Mouse (Mus musculus): ENCODE measurements around the gene Crtac1. TPM values are rescaled to one million over a fixed set of nuclear protein-coding genes. Genes with fewer than 3 reads are reported as not detected.

The Crtac1 gene
- total and polyA plus RNA-seq, 2 experiments from 2014 or later, result 31.3 to 53.1 TPM

GRCm38 (mm10) chr19:42442246-42443197 is 10.9 kb upstream of the Crtac1 start:
- Histone ChIP-seq H3K4me3 (ENCODE audit: low read length) (no peak overlapping the region), H3K27me3 (ENCODE audit: insufficient read depth, low read length) (no peaks in the 10 kb centered on the region), H3K27ac (no peak overlapping the region), H3K9ac (replicated peaks; ENCODE audit: low read length) (no peak overlapping the region), H3K9me3 (ENCODE audit: low read length) (no peaks in the 10 kb centered on the region), H3K36me3 (ENCODE audit: insufficient read depth, low read length) (no peaks in the 10 kb centered on the region), H3K4me1 (ENCODE audit: insufficient read depth, low read length) (no peaks in the 10 kb centered on the region), H3K4me2 (ENCODE audit: low read depth, low read length) (no peak overlapping the region)
- 58% methylated on average over 8 of the region's 8 CpGs for WGBS
- ATAC-seq (no peak), DNase-seq (ENCODE audit: low spot score) (no peak)
- no peak for TF ChIP-seq CTCF (IDR thresholded peaks at IDR 0.05; ENCODE audit: low read depth)

DNA sequence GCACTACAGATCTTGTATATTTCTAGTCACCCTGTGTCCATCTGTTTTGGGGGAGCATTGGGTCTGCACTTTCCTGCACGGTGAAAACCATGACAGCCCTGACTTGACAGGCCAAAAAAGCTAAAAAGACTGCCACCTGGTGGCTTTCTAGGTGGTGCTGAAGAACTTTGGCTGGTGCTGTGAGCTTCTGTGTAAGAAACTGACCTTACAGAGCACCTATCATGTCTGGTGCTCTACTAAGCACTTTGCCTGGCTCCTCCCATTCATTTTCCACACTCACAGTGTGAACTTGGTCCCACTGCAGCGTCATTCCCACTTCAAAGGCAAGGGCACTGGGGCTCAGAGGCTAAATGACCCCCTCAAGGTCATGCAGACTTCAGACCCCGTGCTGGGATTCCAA is 8.5 kb upstream of the Crtac1 start:
- no peak for ATAC-seq
- H3K4me1 ChIP-seq (ENCODE audit: insufficient read depth, low read length), result no peaks in the 10 kb centered on the region
- peak; percentile 77 for DNase-seq (ENCODE audit: low spot score)
- no peaks in the 10 kb centered on the region for H3K36me3 ChIP-seq (ENCODE audit: insufficient read depth, low read length)
- H3K9ac ChIP-seq (replicated peaks; ENCODE audit: low read length), result no peak overlapping the region
- no peak overlapping the region for H3K27ac ChIP-seq
- TF ChIP-seq CTCF (IDR thresholded peaks at IDR 0.05; ENCODE audit: low read depth), result peak; percentile 63
- no peak overlapping the region for H3K4me2 ChIP-seq (ENCODE audit: low read depth, low read length)
- no peaks in the 10 kb centered on the region for H3K9me3 ChIP-seq (ENCODE audit: low read length)
- 33% methylated on average over 3 of the region's 3 CpGs for WGBS
- no peaks in the 10 kb centered on the region for H3K27me3 ChIP-seq (ENCODE audit: insufficient read depth, low read length)
- no peak overlapping the region for H3K4me3 ChIP-seq (ENCODE audit: low read length)

DNA sequence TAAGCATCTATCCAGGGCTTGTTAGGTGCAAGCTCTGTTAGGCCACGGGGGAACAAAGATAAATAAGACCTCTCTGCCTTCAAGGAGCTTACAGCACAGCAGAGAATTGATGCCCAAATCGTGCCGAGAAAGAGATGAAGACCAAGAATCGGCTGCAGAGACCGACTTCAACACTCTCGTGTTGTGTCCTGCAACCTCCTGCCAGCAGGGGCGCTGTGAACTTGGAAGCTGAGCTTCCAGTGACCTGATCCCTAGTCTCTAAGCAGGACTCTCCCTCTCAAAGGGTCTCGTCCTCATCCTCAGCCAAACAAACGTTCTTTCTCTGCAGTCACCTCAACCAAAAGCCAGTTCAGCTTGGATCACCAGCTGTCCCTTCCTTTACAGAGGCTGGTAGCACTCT is 7.8 kb upstream of the Crtac1 start:
- peak; percentile 59 for TF ChIP-seq CTCF (IDR thresholded peaks at IDR 0.05; ENCODE audit: low read depth)
- Histone ChIP-seq H3K4me3 (ENCODE audit: low read length) (no peak overlapping the region), H3K27ac (no peak overlapping the region), H3K36me3 (ENCODE audit: insufficient read depth, low read length) (no peaks in the 10 kb centered on the region), H3K4me2 (ENCODE audit: low read depth, low read length) (no peak overlapping the region), H3K9ac (replicated peaks; ENCODE audit: low read length) (no peak overlapping the region), H3K4me1 (ENCODE audit: insufficient read depth, low read length) (no peaks in the 10 kb centered on the region), H3K9me3 (ENCODE audit: low read length) (no peaks in the 10 kb centered on the region), H3K27me3 (ENCODE audit: insufficient read depth, low read length) (no peaks in the 10 kb centered on the region)
- 76% methylated on average over 9 of the region's 9 CpGs for WGBS
- ATAC-seq (no peak), DNase-seq (ENCODE audit: low spot score) (no peak)

GRCm38 (mm10) chr19:42435621-42436020 is 4.0 kb upstream of the Crtac1 start:
- 0 out of 2 replicates have a peak, but pooled peaks cover 4% of the 10 kb centered on the region for H3K27me3 ChIP-seq (ENCODE audit: insufficient read depth, low read length)
- WGBS, result 40% methylated on average over 4 of the region's 4 CpGs
- H3K9me3 ChIP-seq (ENCODE audit: low read length), result no peaks in the 10 kb centered on the region
- no peaks in the 10 kb centered on the region for H3K36me3 ChIP-seq (ENCODE audit: insufficient read depth, low read length)
- no peaks in the 10 kb centered on the region for H3K4me1 ChIP-seq (ENCODE audit: insufficient read depth, low read length)
- no peak for TF ChIP-seq CTCF (IDR thresholded peaks at IDR 0.05; ENCODE audit: low read depth)
- H3K27ac ChIP-seq, result no peak overlapping the region
- ATAC-seq (no peak), DNase-seq (ENCODE audit: low spot score) (peak; percentile 39)
- H3K4me3 ChIP-seq (ENCODE audit: low read length), result no peak overlapping the region
- no peak overlapping the region for H3K9ac ChIP-seq (replicated peaks; ENCODE audit: low read length)
- H3K4me2 ChIP-seq (ENCODE audit: low read depth, low read length), result no peak overlapping the region

DNA sequence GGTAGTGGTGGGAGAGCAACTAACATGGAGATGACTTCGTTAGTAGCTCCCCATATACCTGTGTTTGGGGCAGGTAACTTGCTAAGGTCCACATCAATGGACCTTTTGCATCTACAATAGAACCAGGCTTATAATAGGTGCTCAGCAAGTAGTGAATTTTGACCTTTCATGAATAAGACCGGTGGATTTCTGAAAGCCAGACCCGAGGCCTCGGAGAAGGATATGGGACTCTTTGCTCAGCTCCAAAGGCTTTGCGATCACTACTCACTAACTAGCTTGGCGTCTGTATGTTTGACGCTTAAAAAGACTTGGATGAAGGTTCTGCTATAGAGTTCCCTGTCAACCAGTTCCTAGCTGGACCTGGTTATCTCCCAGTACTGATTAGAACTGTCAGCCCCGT is 1.2 kb upstream of the Crtac1 start:
- no peaks in the 10 kb centered on the region for H3K36me3 ChIP-seq (ENCODE audit: insufficient read depth, low read length)
- 44% methylated on average over 8 of the region's 8 CpGs for WGBS
- peak overlapping the region; percentile 82; the same call in 1 of the 2 replicates for H3K27ac ChIP-seq

GRCm38 (mm10) chr19:42432191-42432590 is 608 bp upstream of the Crtac1 start:
- Histone ChIP-seq H3K36me3 (ENCODE audit: insufficient read depth, low read length) (no peaks in the 10 kb centered on the region), H3K27me3 (ENCODE audit: insufficient read depth, low read length) (0 out of 2 replicates have a peak, but pooled peaks cover 4% of the 10 kb centered on the region), H3K9ac (replicated peaks; ENCODE audit: low read length) (peak overlapping the region; percentile 81), H3K4me3 (ENCODE audit: low read length) (peak overlapping the region; percentile 58), H3K27ac (peak overlapping the region; percentile 82), H3K4me1 (ENCODE audit: insufficient read depth, low read length) (no peaks in the 10 kb centered on the region), H3K4me2 (ENCODE audit: low read depth, low read length) (peak overlapping the region; percentile 77), H3K9me3 (ENCODE audit: low read length) (no peaks in the 10 kb centered on the region)
- ATAC-seq (peak; percentile 71), DNase-seq (ENCODE audit: low spot score) (peak; percentile 69)
- no peak for TF ChIP-seq CTCF (IDR thresholded peaks at IDR 0.05; ENCODE audit: low read depth)
- 0% methylated on average over 35 of the region's 44 CpGs for WGBS

More for the DNA sequence above, 1.2 kb upstream of the Crtac1 start:
- Histone ChIP-seq H3K4me3 (ENCODE audit: low read length) (peak overlapping the region; percentile 58), H3K27me3 (ENCODE audit: insufficient read depth, low read length) (0 out of 2 replicates have a peak, but pooled peaks cover 4% of the 10 kb centered on the region), H3K4me1 (ENCODE audit: insufficient read depth, low read length) (no peaks in the 10 kb centered on the region), H3K4me2 (ENCODE audit: low read depth, low read length) (peak overlapping the region; percentile 77), H3K9me3 (ENCODE audit: low read length) (no peaks in the 10 kb centered on the region), H3K9ac (replicated peaks; ENCODE audit: low read length) (peak overlapping the region; percentile 81)
- TF ChIP-seq CTCF (IDR thresholded peaks at IDR 0.05; ENCODE audit: low read depth), result no peak
- ATAC-seq (no peak; the same call in 1 of the 2 replicates), DNase-seq (ENCODE audit: low spot score) (no peak)
